Mouse (Mus musculus): Measurements from ENCODE around the gene Gm21974. TPM values are rescaled to one million over a fixed set of nuclear protein-coding genes. Genes with fewer than 3 reads are reported as not detected.
A peak's percentile ranks its signal among the peaks of the same experiment; 100 is the strongest.

Gene Gm21974
- polyA plus RNA-seq, 2 experiments: not detected

- Histone ChIP-seq H3K27me3 (ENCODE audit: control insufficient read depth, insufficient read depth, low read length) (peaks cover 3% of the 10 kb centered on the region), H3K4me2 (replicated peaks; ENCODE audit: low read depth, low read length, severe bottlenecking) (peak overlapping the region; percentile 94), H3K4me1 (ENCODE audit: control insufficient read depth, insufficient read depth, low read length) (0 out of 2 replicates have a peak, but pooled peaks cover 8% of the 10 kb centered on the region), H3K27ac (replicated peaks; ENCODE audit: low read depth, low read length) (peak overlapping the region; percentile 79), H3K36me3 (ENCODE audit: control insufficient read depth, insufficient read depth, low read length) (no peaks in the 10 kb centered on the region), H3K9ac (ENCODE audit: low read depth, low read length, severe bottlenecking) (peak overlapping the region; percentile 75), H3K9me3 (ENCODE audit: control insufficient read depth, low read length) (no peaks in the 10 kb centered on the region), H3K4me3 (replicated peaks; ENCODE audit: low read length) (peak overlapping the region; percentile 76)
- ATAC-seq (ENCODE audit: low FRiP score, low read depth) (peak; percentile 96), DNase-seq (ENCODE audit: low spot score) (peak; percentile 95)
- TF ChIP-seq POLR2A (IDR thresholded peaks at IDR 0.05; ENCODE audit: borderline replicate concordance, extremely low read depth, insufficient read depth, insufficient read length): 0 out of 2 replicates have a peak, but pooled peaks have one; percentile 64
- 7% methylated on average over 23 of the region's 32 CpGs for WGBS
These were observed 39.9 kb upstream of the Gm21974 start for GRCm38 (mm10) chr7:127935028-127935722.

- Histone ChIP-seq H3K9me3 (ENCODE audit: control insufficient read depth, low read length) (no peaks in the 10 kb centered on the region), H3K4me1 (ENCODE audit: control insufficient read depth, insufficient read depth, low read length) (peaks cover 15% of the 10 kb centered on the region), H3K27ac (replicated peaks; ENCODE audit: low read depth, low read length) (no peak overlapping the region), H3K27me3 (ENCODE audit: control insufficient read depth, insufficient read depth, low read length) (peaks cover 8% of the 10 kb centered on the region), H3K4me2 (replicated peaks; ENCODE audit: low read depth, low read length, severe bottlenecking) (no peak overlapping the region), H3K36me3 (ENCODE audit: control insufficient read depth, insufficient read depth, low read length) (no peaks in the 10 kb centered on the region), H3K9ac (ENCODE audit: low read depth, low read length, severe bottlenecking) (no peak overlapping the region), H3K4me3 (replicated peaks; ENCODE audit: low read length) (no peak overlapping the region)
- DNase-seq (ENCODE audit: low spot score): no peak
- WGBS: 83% methylated on average over 5 of the region's 5 CpGs
- no peak for ATAC-seq (ENCODE audit: low FRiP score, low read depth)
- no peak for TF ChIP-seq POLR2A (IDR thresholded peaks at IDR 0.05; ENCODE audit: borderline replicate concordance, extremely low read depth, insufficient read depth, insufficient read length)
These were observed 38.8 kb upstream of the Gm21974 start for GRCm38 (mm10) chr7:127934075-127934474.

- Histone ChIP-seq H3K27ac (replicated peaks; ENCODE audit: low read depth, low read length) (no peak overlapping the region), H3K4me3 (replicated peaks; ENCODE audit: low read length) (no peak overlapping the region), H3K27me3 (ENCODE audit: control insufficient read depth, insufficient read depth, low read length) (peaks cover 12% of the 10 kb centered on the region), H3K9me3 (ENCODE audit: control insufficient read depth, low read length) (no peaks in the 10 kb centered on the region), H3K4me2 (replicated peaks; ENCODE audit: low read depth, low read length, severe bottlenecking) (no peak overlapping the region), H3K9ac (ENCODE audit: low read depth, low read length, severe bottlenecking) (no peak overlapping the region), H3K36me3 (ENCODE audit: control insufficient read depth, insufficient read depth, low read length) (no peaks in the 10 kb centered on the region), H3K4me1 (ENCODE audit: control insufficient read depth, insufficient read depth, low read length) (peaks cover 18% of the 10 kb centered on the region)
- ATAC-seq (ENCODE audit: low FRiP score, low read depth): no peak
- WGBS: 20% methylated on average over 13 of the region's 13 CpGs
- no peak for DNase-seq (ENCODE audit: low spot score)
- no peak for TF ChIP-seq POLR2A (IDR thresholded peaks at IDR 0.05; ENCODE audit: borderline replicate concordance, extremely low read depth, insufficient read depth, insufficient read length)
These were observed 37.2 kb upstream of the Gm21974 start for GRCm38 (mm10) chr7:127932273-127933031.

- peaks cover 12% of the 10 kb centered on the region for H3K27me3 ChIP-seq (ENCODE audit: control insufficient read depth, insufficient read depth, low read length)
- peaks cover 17% of the 10 kb centered on the region for H3K4me1 ChIP-seq (ENCODE audit: control insufficient read depth, insufficient read depth, low read length)
- H3K9me3 ChIP-seq (ENCODE audit: control insufficient read depth, low read length): no peaks in the 10 kb centered on the region
- peaks cover 4% of the 10 kb centered on the region for H3K36me3 ChIP-seq (ENCODE audit: control insufficient read depth, insufficient read depth, low read length)
- WGBS: 46% methylated on average over 13 of the region's 13 CpGs
- ATAC-seq (ENCODE audit: low FRiP score, low read depth): no peak
- H3K4me2 ChIP-seq (replicated peaks; ENCODE audit: low read depth, low read length, severe bottlenecking): no peak overlapping the region
- no peak for DNase-seq (ENCODE audit: low spot score)
- no peak overlapping the region for H3K27ac ChIP-seq (replicated peaks; ENCODE audit: low read depth, low read length)
- H3K4me3 ChIP-seq (replicated peaks; ENCODE audit: low read length): no peak overlapping the region
- no peak overlapping the region for H3K9ac ChIP-seq (ENCODE audit: low read depth, low read length, severe bottlenecking)
- TF ChIP-seq POLR2A (IDR thresholded peaks at IDR 0.05; ENCODE audit: borderline replicate concordance, extremely low read depth, insufficient read depth, insufficient read length): no peak
These were observed 36.3 kb upstream of the Gm21974 start for GRCm38 (mm10) chr7:127931351-127932135.

- Histone ChIP-seq H3K9me3 (ENCODE audit: control insufficient read depth, low read length) (no peaks in the 10 kb centered on the region), H3K9ac (ENCODE audit: low read depth, low read length, severe bottlenecking) (no peak overlapping the region), H3K36me3 (ENCODE audit: control insufficient read depth, insufficient read depth, low read length) (peaks cover 10% of the 10 kb centered on the region), H3K4me2 (replicated peaks; ENCODE audit: low read depth, low read length, severe bottlenecking) (no peak overlapping the region), H3K27me3 (ENCODE audit: control insufficient read depth, insufficient read depth, low read length) (peaks cover 12% of the 10 kb centered on the region), H3K4me3 (replicated peaks; ENCODE audit: low read length) (no peak overlapping the region), H3K4me1 (ENCODE audit: control insufficient read depth, insufficient read depth, low read length) (peaks cover 14% of the 10 kb centered on the region), H3K27ac (replicated peaks; ENCODE audit: low read depth, low read length) (no peak overlapping the region)
- no peak for TF ChIP-seq POLR2A (IDR thresholded peaks at IDR 0.05; ENCODE audit: borderline replicate concordance, extremely low read depth, insufficient read depth, insufficient read length)
- ATAC-seq (ENCODE audit: low FRiP score, low read depth) (no peak), DNase-seq (ENCODE audit: low spot score) (no peak)
- WGBS: 72% methylated on average over 5 of the region's 5 CpGs
These were observed 35.4 kb upstream of the Gm21974 start for GRCm38 (mm10) chr7:127930636-127931035.

All from limb, embryonic 14.5 days (tissue).